Mouse (Mus musculus) midbrain, embryonic 12.5 days (tissue): ENCODE data around the gene Smndc1. TPM values are rescaled to one million over a fixed set of nuclear protein-coding genes. Genes with fewer than 3 reads are reported as not detected.

Experiments used
- ATAC-seq: fragments of 200-750 bp; cut with Nextera tagmentation; 2 replicates; pipeline ENCODE4 v1.8.0; 2017; ENCODE audit warnings: low read depth, moderate TSS enrichment, moderate library complexity; ENCODE audit not compliant: low FRiP score
- H3K27ac ChIP-seq: fragments of 300-500 bp; sonication (generic); replicated peaks from 2 replicates; pipeline ENCODE4 v1.5.1; 2016; ENCODE audit warnings: mild to moderate bottlenecking
- H3K27me3 ChIP-seq: fragments of 300-500 bp; sonication (generic); 2 replicates; pipeline ENCODE4 v1.6.1; 2016; ENCODE audit warnings: mild to moderate bottlenecking
- H3K36me3 ChIP-seq: fragments of 300-500 bp; sonication (generic); 2 replicates; pipeline ENCODE4 v1.6.1; 2016
- H3K4me1 ChIP-seq: fragments of 300-500 bp; sonication (generic); 2 replicates; pipeline ENCODE4 v1.6.1; 2016
- H3K4me2 ChIP-seq: fragments of 300-500 bp; sonication (generic); replicated peaks from 2 replicates; pipeline ENCODE4 v1.6.1; 2016; ENCODE audit warnings: mild to moderate bottlenecking, moderate library complexity
- H3K4me3 ChIP-seq: fragments of 300-500 bp; sonication (generic); 2 replicates; pipeline ENCODE4 v1.5.1; 2016; ENCODE audit warnings: mild to moderate bottlenecking
- H3K9ac ChIP-seq: fragments of 300-500 bp; sonication (generic); replicated peaks from 2 replicates; pipeline ENCODE4 v1.6.1; 2016; ENCODE audit warnings: mild to moderate bottlenecking, moderate library complexity
- H3K9me3 ChIP-seq: fragments of 300-500 bp; sonication (generic); 2 replicates; pipeline ENCODE4 v1.6.1; 2016; ENCODE audit warnings: mild to moderate bottlenecking
- WGBS: fragments of 180-500 bp; shearing (Covaris S2); methylation state at CpG from one replicate; pipeline ENCODE4 v1.1.7; 2016; 5-methylcytosine and 5-hydroxymethylcytosine counted together
- polyA plus RNA-seq: library from polyadenylated mRNA; unstranded; fragments of >200 nt; fragmentation: Nextera tagmentation; extraction: Ambion mirVana; gene quantifications from 2 replicates; pipeline ENCODE4 v1.2.1, GENCODE M21; 2016

The Smndc1 gene
- polyA plus RNA-seq, 1 experiment from 2014 or later, result 45.7 TPM

DNA sequence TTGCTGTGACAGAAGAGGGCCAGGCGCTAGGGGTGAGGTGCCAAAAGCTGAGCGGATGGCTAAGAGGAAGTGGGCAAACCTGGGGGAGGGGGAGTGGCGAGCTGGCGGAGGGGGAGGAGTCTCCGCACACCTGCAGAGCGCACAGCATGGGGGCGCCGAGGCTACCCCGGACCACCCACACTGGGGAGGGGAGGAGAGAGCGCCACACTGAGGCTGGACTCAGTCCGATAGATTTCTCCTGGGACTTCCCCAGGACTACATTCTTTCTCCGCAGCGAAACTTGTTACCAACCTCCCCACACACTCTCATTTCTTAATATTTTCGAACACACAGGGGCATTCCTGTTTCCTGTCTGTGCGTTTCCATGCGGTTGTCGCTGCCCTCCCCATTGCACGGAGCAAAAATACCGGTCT lies 33.0 kb upstream of the Smndc1 start:
- Histone ChIP-seq H3K27me3 (peaks cover 20% of the 10 kb centered on the region), H3K27ac (no peak overlapping the region), H3K4me1 (peaks cover 10% of the 10 kb centered on the region), H3K4me2 (no peak overlapping the region), H3K9ac (no peak overlapping the region), H3K9me3 (no peaks in the 10 kb centered on the region), H3K36me3 (no peaks in the 10 kb centered on the region), H3K4me3 (no peak overlapping the region)
- 27% methylated on average over 19 of the region's 19 CpGs for WGBS
- ATAC-seq, result no peak

DNA sequence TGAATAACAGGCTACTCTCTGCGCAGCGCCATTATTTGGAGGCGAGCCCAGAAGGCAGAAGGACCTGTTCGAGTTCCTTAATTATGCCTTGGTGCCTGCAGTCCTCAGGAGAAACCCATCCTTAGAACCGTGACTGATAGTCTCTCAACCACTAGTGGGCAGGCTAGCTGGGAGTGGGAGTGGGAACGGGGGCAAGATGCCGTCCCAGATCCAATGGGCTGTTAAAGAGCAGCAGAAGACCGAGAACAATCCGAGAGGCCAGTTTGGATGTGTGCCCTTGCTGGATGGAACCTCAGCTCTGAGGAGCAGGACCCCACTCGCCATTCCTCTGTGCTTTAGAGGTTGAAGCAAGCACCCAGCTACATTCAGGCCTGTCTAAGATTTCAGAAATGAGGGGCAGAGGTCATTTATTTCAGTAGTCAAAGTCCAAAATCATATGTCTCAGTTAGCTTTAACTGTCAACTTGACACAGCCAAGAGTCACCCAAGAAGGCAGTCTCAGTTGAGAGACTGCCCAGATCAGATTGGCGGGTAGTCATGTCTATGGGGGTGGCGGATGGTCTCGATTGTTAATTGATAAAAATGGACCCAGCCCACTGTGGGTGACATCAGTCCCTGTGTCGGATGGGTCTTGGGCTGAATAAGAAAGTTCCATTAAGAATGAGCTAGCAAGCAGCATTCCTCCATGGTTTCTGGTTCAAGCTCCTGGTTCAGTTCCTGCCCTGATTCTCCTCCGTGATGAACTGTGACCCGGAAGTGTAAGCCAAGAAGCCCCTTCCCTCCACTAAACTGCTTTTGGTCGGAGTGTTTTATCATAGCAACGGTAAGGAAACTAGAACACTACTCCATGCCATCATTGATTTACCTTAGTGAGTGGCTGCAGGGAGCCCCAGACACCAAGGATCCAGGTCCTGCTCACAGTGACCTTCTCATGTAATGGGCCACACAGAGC lies 32.3 kb upstream of the Smndc1 start:
- Histone ChIP-seq H3K27me3 (peaks cover 20% of the 10 kb centered on the region), H3K36me3 (no peaks in the 10 kb centered on the region), H3K4me3 (no peak overlapping the region), H3K4me1 (peaks cover 10% of the 10 kb centered on the region), H3K9ac (no peak overlapping the region), H3K4me2 (no peak overlapping the region), H3K27ac (no peak overlapping the region), H3K9me3 (no peaks in the 10 kb centered on the region)
- 79% methylated on average over 18 of the region's 18 CpGs for WGBS
- no peak for ATAC-seq

DNA sequence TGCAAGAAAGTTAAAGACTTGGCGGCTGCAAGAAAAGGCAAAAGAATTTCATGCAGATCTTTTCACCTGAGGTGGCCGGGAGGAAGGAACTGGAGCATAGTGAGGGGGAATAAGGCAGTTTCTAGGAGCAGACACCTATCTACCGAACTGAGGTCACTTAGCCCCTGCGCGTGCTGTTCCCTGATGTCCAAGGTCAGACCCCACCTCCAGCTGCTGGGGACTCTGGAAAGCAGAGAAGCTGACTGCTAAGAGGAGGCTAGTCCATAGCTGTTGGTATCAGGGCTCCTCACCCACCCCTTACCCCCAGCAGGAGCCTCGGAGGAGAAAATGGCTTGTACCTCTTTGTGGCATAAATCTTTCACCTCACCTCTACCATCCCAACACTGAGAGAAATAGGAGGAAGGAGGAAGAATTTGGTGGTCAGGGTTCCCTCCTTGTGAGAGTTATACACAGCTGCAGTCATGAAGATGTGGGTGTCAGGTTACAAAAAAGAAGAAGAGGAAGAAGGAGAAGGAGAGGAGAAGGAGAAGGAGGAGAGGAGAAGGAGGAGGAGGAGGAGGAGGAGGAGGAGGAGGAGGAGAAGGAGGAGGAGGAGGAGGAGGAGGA lies 31.3 kb upstream of the Smndc1 start:
- WGBS, result 0% methylated on average over 6 of the region's 6 CpGs
- peak; percentile 32 for ATAC-seq
- Histone ChIP-seq H3K27ac (no peak overlapping the region), H3K4me1 (peaks cover 10% of the 10 kb centered on the region), H3K36me3 (no peaks in the 10 kb centered on the region), H3K27me3 (peaks cover 20% of the 10 kb centered on the region), H3K9ac (no peak overlapping the region; the same call in 1 of the 2 replicates), H3K4me2 (peak overlapping the region; percentile 93), H3K4me3 (peak overlapping the region; percentile 50), H3K9me3 (no peaks in the 10 kb centered on the region)

DNA sequence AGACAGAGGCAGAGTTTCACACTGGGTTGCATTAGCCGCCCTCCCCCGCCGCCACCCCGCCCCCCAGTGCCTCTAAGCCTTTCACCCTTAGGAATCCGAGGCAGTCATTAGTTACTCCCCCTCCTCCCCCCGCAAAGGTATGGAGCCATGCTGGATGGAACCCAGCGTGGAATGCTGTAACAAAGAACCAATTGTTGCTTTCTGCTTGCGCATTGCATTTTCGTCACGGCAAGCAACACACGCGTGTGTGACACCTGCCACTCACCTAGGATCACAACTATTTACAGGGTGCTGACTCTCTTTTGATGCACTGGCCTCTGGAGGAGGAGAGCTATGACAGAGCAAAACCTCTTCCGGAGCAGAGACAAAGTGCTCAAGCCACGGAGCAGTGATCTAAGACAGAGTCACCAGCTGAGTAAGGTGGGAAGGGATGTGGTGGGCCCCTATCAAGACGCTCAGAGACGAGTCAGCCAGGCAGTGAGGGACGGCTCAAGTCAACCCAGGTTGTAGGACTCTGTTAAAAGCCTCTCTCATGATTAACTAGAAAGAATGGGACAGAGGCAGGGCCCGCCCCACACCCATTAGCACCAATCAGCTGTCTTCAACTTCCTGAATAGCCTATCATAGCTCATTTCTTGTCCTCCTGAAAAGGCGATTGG lies 30.7 kb upstream of the Smndc1 start:
- peak overlapping the region; percentile 93 for H3K4me2 ChIP-seq
- WGBS, result 1% methylated on average over 19 of the region's 19 CpGs

DNA sequence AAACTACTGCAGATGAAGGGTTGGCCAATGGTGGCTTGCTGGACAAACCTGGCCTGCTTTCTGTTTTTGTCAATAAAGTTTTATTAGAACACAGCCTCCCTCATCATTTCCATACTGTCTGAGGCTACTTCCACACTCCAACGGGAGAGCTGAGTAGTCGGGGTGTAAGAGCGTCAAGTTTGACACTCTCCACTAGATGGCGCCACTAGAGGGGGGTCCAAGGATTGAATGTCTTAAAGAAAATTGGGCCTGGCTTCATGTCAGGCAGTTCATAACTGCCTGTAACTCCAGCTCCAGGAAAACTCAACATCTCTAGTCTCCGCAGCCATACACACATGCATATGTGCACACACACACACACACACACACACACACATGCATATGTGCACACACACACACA lies 29.5 kb upstream of the Smndc1 start:
- peaks cover 10% of the 10 kb centered on the region for H3K4me1 ChIP-seq
- ATAC-seq, result no peak
- no peak overlapping the region for H3K4me3 ChIP-seq
- H3K27me3 ChIP-seq, result peaks cover 20% of the 10 kb centered on the region
- 49% methylated on average over 5 of the region's 5 CpGs for WGBS
- H3K36me3 ChIP-seq, result no peaks in the 10 kb centered on the region
- no peak overlapping the region for H3K9ac ChIP-seq
- H3K9me3 ChIP-seq, result no peaks in the 10 kb centered on the region
- no peak overlapping the region for H3K27ac ChIP-seq
- no peak overlapping the region for H3K4me2 ChIP-seq

More for the DNA sequence above, 30.7 kb upstream of the Smndc1 start:
- peak overlapping the region; percentile 61; the same call in 1 of the 2 replicates for H3K27ac ChIP-seq
- H3K4me1 ChIP-seq, result peaks cover 10% of the 10 kb centered on the region
- ATAC-seq, result peak; percentile 97
- no peaks in the 10 kb centered on the region for H3K9me3 ChIP-seq
- H3K36me3 ChIP-seq, result no peaks in the 10 kb centered on the region
- peak overlapping the region; percentile 51 for H3K9ac ChIP-seq
- H3K27me3 ChIP-seq, result peaks cover 20% of the 10 kb centered on the region
- H3K4me3 ChIP-seq, result peak overlapping the region; percentile 50

DNA sequence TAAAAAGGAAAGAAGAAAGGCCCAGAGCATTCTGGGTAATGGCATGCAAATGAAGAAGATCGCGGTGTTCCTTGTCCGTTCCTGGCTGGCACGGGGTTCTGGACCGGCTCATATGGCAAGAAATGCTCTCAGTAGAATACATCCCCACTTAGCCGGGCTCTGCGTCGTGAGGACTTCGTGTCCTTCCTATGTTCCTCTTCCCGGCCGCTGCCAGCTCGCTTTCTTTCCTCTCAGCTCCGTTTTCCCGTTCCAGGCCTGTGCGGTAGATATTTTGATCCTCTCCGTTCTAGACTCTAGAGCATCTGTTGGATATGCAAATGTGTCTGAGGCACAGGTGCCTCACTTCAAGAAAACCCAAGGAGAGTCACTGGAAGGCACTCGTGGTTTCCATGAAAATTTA lies 24.8 kb upstream of the Smndc1 start:
- Histone ChIP-seq H3K9me3 (no peaks in the 10 kb centered on the region), H3K9ac (no peak overlapping the region), H3K36me3 (no peaks in the 10 kb centered on the region), H3K4me1 (peaks cover 9% of the 10 kb centered on the region), H3K27me3 (no peaks in the 10 kb centered on the region), H3K27ac (no peak overlapping the region), H3K4me3 (no peak overlapping the region), H3K4me2 (no peak overlapping the region)
- WGBS, result 86% methylated on average over 17 of the region's 17 CpGs
- no peak for ATAC-seq

DNA sequence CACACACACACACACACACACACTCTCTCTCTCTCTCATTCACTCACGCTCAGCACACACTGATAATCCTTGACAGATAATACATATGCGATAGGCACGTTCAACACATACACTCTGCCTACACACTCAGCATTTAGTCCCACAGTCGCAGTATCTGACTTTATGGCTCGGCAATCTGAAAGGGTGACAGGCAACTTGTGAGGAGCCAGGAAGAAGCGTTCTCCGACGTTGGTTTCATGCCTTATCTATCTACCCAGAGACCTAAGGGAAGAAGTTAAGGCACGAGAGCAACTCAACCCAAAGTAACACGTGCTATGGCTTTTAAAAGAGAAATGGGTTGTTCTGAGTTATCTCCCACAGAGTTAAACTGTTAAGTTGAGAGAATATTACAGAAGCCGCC lies 24.3 kb upstream of the Smndc1 start:
- Histone ChIP-seq H3K4me2 (no peak overlapping the region), H3K4me3 (no peak overlapping the region), H3K4me1 (peaks cover 9% of the 10 kb centered on the region), H3K36me3 (no peaks in the 10 kb centered on the region), H3K9ac (no peak overlapping the region), H3K27ac (no peak overlapping the region), H3K9me3 (no peaks in the 10 kb centered on the region), H3K27me3 (no peaks in the 10 kb centered on the region)
- WGBS, result 91% methylated on average over 11 of the region's 11 CpGs
- no peak for ATAC-seq

DNA sequence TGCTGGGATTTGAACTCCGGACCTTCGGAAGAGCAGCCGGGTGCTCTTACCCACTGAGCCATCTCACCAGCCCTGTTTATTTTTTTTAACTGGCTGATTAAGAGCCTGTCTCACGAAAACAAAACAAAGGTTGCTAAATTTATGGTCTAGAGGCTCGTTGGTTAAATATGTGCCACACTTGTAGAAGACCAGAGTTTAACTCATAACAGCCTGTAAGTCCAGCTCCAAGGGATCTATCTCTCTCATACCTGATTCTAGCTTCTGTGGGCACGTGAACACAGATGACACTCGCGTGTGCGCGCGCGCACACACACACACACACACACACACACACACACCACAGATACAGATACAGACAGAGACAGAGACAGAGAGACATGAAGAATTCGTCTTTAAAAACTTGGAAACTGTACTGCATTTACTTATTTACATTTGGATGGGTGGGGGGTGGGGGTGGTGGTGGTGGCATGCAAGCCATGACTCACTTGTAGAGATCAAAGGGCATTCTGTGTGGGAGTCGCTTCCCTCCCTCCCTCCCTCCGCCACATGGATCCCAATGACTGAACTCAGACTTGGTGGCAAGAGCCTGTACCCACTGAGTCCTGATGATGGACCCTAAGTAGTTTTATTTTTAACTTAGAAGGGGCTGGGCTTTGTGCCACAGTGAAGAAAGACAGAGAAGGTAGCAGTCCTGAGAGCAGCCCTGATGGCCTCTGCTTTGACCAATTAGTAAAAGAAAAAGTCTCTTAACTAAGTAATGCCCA lies 23.4 kb upstream of the Smndc1 start:
- H3K36me3 ChIP-seq, result no peaks in the 10 kb centered on the region
- no peak overlapping the region for H3K27ac ChIP-seq
- peaks cover 9% of the 10 kb centered on the region for H3K4me1 ChIP-seq
- H3K27me3 ChIP-seq, result no peaks in the 10 kb centered on the region
- WGBS, result 89% methylated on average over 15 of the region's 15 CpGs
- ATAC-seq, result no peak
- no peak overlapping the region for H3K4me3 ChIP-seq
- H3K9me3 ChIP-seq, result no peaks in the 10 kb centered on the region
- H3K4me2 ChIP-seq, result no peak overlapping the region
- H3K9ac ChIP-seq, result no peak overlapping the region

DNA sequence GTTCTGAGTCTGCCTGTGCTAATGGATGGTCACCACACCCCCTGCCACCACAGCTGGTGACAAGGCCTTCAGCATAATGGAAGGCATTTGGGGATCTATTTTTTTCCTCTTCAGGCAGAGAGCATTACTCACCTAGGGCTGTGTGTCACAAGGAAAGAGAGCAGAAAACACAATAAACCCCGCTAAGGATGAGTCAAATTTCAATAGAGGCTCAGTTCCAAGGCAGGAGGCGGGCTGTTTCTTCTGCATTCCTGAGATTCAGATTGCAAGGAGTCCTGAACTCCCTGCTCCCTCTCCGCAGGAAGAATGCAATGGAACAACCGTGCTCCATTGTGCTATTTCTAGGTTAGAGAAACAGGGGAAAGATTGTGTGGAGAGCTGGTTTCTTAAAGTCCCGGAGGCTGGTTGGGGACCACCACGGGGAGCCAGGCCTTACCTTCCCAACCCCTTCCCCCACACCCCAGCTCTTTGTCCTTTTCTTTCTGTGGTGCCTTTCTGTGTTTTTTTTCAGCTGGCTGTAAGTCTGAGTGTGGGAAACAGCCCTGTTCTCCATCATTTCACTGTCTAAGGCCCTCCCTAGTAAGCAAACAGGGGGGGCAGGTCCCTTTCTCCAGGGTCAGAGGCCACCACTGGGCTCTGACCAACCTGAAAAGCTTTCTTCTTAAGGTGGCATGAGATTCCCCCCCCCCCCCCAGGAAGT lies 21.9 kb upstream of the Smndc1 start:
- Histone ChIP-seq H3K4me3 (no peak overlapping the region), H3K4me2 (no peak overlapping the region), H3K9me3 (no peaks in the 10 kb centered on the region), H3K27ac (no peak overlapping the region), H3K27me3 (no peaks in the 10 kb centered on the region), H3K4me1 (peaks cover 9% of the 10 kb centered on the region), H3K36me3 (no peaks in the 10 kb centered on the region), H3K9ac (no peak overlapping the region)
- ATAC-seq, result no peak
- 4% methylated on average over 6 of the region's 6 CpGs for WGBS

DNA sequence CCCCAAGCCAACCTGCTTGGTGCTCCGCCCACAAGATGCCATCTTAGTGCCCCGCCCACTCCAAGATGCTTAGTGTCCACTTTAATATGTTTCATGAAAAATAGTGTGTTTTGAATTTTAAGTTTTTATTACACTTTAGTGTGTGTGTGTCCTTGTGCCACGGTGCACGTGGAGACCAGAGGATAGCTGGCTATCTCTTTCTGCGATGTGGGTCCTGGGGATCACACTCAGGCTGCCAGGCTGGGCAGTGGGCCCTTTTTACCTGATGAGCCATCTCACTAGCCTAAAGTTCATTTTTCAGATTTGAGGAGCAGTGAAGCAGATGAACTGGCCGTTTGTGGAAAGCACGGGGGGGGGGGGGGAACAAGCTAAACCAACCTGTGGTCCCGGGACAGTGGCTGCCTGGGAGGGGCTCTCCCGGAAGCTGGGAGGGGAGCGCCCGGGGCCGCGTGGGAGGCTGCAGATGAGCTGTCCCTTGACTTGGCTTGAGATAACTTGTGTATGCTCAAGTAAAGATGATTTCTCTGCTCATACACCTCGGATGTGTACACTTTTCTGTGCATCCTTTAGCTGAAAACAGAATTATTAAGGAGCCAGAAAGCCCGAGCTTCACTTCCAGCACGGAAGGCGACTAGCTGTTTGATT lies 19.4 kb upstream of the Smndc1 start:
- Histone ChIP-seq H3K9ac (no peak overlapping the region), H3K4me3 (no peak overlapping the region)
- no peak for ATAC-seq

DNA sequence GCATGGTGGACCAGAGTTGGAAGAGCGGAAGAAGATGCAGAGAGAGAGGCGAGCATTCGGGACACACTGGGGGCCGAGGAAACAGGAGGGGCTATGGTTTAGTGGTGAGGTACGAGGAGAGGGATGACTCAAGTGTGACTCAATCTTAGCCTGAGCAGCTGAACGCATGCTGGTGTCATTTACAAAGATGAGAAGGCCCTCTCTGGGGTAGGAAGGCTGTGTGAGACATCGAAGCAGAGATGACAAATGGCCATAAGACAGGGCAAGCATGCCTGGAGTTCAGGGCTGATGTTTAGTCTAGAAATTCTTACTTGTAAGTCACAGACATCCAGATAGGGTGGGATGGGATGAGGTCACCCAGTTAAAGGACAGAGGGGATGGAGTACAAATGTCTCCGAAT lies 18.0 kb upstream of the Smndc1 start:
- H3K4me1 ChIP-seq, result peaks cover 9% of the 10 kb centered on the region
- H3K9me3 ChIP-seq, result no peaks in the 10 kb centered on the region
- 90% methylated on average over 8 of the region's 8 CpGs for WGBS
- no peak overlapping the region for H3K27ac ChIP-seq
- H3K4me3 ChIP-seq, result no peak overlapping the region
- no peak for ATAC-seq
- no peak overlapping the region for H3K9ac ChIP-seq
- no peak overlapping the region for H3K4me2 ChIP-seq
- H3K36me3 ChIP-seq, result no peaks in the 10 kb centered on the region
- no peaks in the 10 kb centered on the region for H3K27me3 ChIP-seq

More for the DNA sequence above, 19.4 kb upstream of the Smndc1 start:
- Histone ChIP-seq H3K4me1 (peaks cover 9% of the 10 kb centered on the region), H3K9me3 (no peaks in the 10 kb centered on the region), H3K27ac (no peak overlapping the region), H3K4me2 (no peak overlapping the region), H3K27me3 (no peaks in the 10 kb centered on the region), H3K36me3 (no peaks in the 10 kb centered on the region)
- WGBS, result 70% methylated on average over 17 of the region's 17 CpGs
